Mouse (Mus musculus) heart, embryonic 15.5 days (tissue): ENCODE measurements at regions not wholly inside any gene's neighbourhood (a gene's known extent, or its start where the extent isn't known, plus 50 kb on each side); places are given as distances from the start of the nearest gene placed in this dataset.

Source experiments
- ATAC-seq: fragments of 200-750 bp; cut with Nextera tagmentation; replicated peaks from 2 replicates; pipeline ENCODE4 v1.8.0; 2017; ENCODE audit warnings: low read depth, moderate TSS enrichment; ENCODE audit not compliant: insufficient number of reproducible peaks, insufficient read depth, low FRiP score
- H3K27ac ChIP-seq: fragments of 300-500 bp; sonication (generic); 2 replicates; pipeline ENCODE4 v1.5.1; 2015; ENCODE audit warnings: mild to moderate bottlenecking, inconsistent platforms
- H3K27me3 ChIP-seq: fragments of 300-500 bp; sonication (generic); 2 replicates; pipeline ENCODE4 v1.6.1; 2015; ENCODE audit warnings: inconsistent platforms
- H3K36me3 ChIP-seq: fragments of 300-500 bp; sonication (generic); 2 replicates; pipeline ENCODE4 v1.6.1; 2015; ENCODE audit warnings: mild to moderate bottlenecking, inconsistent platforms
- H3K4me1 ChIP-seq: fragments of 300-500 bp; sonication (generic); replicated peaks from 2 replicates; pipeline ENCODE4 v1.6.1; 2015; ENCODE audit warnings: inconsistent platforms
- H3K4me2 ChIP-seq: fragments of 300-500 bp; sonication (generic); 2 replicates; pipeline ENCODE4 v1.6.1; 2015; ENCODE audit warnings: inconsistent platforms, mild to moderate bottlenecking, moderate library complexity
- H3K4me3 ChIP-seq: fragments of 300-500 bp; sonication (generic); 2 replicates; pipeline ENCODE4 v1.5.1; 2015; ENCODE audit warnings: mild to moderate bottlenecking, inconsistent platforms
- H3K9ac ChIP-seq: fragments of 300-500 bp; sonication (generic); 2 replicates; pipeline ENCODE4 v1.6.1; 2015; ENCODE audit warnings: mild to moderate bottlenecking, inconsistent platforms
- H3K9me3 ChIP-seq: fragments of 300-500 bp; sonication (generic); replicated peaks from 2 replicates; pipeline ENCODE4 v1.6.1; 2016; ENCODE audit warnings: inconsistent platforms
- WGBS: fragments of 180-500 bp; shearing (Covaris S2); methylation state at CpG from one replicate; pipeline ENCODE4 v1.1.7; 2015; ENCODE audit warnings: mixed read lengths; 5-methylcytosine and 5-hydroxymethylcytosine counted together

DNA sequence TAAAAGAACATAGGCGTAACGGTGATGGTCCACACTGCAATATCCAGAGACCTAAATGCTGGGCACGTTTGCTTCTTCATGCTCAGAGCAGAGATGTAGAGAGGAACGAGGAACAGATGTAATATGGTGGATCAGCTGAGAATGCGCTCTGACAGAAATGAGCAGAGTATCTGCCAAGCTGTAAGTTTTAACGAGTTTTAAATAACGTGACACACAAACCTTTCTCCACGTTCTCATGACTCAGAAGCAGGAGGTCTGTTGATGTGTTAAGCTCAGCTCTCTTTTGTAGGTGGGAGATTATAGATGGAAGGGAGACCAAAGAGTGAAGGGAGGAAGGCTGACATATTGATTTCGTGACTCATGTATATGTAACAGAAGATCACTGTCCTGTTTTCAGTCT lies 72.1 kb upstream of the 1700020N01Rik start:
- Histone ChIP-seq H3K36me3 (no peaks in the 10 kb centered on the region), H3K4me1 (no peaks in the 10 kb centered on the region), H3K9ac (no peak overlapping the region), H3K27me3 (no peaks in the 10 kb centered on the region), H3K4me2 (no peak overlapping the region), H3K4me3 (no peak overlapping the region), H3K27ac (no peak overlapping the region), H3K9me3 (no peaks in the 10 kb centered on the region)
- ATAC-seq = no peak
- WGBS = 77% methylated on average over 9 of the region's 9 CpGs

DNA sequence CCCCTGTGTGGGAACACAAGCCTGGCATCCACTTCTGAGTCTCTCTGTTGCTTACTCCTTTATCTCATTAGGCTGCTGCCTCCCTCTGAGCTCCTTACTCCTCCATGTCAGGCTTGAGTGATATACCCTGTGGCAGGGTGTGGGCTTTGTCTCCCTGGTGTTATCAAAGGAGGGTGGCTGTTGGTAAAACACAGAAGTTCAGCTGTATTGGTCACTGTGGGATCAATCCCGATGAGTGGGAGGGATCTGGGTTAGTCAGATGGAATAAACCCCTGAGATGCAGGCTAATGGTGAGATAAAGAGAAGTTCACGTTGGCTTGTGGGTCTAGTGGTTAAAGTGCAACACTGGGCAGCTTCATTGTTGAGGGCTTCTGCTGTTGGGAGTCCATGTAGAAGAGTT lies 67.4 kb upstream of the 1700020N01Rik start:
- ATAC-seq = no peak
- 38% methylated on average over 2 of the region's 2 CpGs for WGBS

DNA sequence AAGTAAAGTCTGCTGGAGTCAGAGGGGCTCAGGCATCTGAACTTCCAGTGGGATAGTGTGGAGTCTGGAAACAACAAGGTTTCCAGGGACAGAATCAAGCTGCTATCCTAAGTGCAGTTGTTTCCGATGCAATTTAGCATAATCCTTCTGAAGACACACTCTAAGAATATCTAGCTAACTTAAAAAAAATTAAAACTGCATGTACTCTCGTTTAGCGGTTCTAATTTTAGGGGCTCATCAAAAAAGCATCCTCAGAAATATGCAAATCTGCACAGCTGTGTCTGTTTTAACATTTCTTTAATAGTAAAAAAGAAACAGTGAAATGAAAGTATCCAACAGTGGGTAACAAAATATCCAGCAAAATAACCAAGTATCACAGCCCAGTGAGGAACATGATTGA lies 64.5 kb upstream of the 1700020N01Rik start:
- Histone ChIP-seq H3K4me1 (no peaks in the 10 kb centered on the region), H3K4me2 (no peak overlapping the region), H3K9me3 (no peaks in the 10 kb centered on the region), H3K9ac (no peak overlapping the region), H3K27ac (no peak overlapping the region), H3K27me3 (no peaks in the 10 kb centered on the region), H3K36me3 (no peaks in the 10 kb centered on the region), H3K4me3 (no peak overlapping the region)
- 84% methylated on average over 3 of the region's 3 CpGs for WGBS
- no peak for ATAC-seq

More for the DNA sequence above, 67.4 kb upstream of the 1700020N01Rik start:
- no peak overlapping the region for H3K4me3 ChIP-seq
- no peak overlapping the region for H3K27ac ChIP-seq
- H3K27me3 ChIP-seq = no peaks in the 10 kb centered on the region
- H3K36me3 ChIP-seq = no peaks in the 10 kb centered on the region
- no peak overlapping the region for H3K4me2 ChIP-seq
- no peaks in the 10 kb centered on the region for H3K4me1 ChIP-seq
- no peaks in the 10 kb centered on the region for H3K9me3 ChIP-seq
- H3K9ac ChIP-seq = no peak overlapping the region

DNA sequence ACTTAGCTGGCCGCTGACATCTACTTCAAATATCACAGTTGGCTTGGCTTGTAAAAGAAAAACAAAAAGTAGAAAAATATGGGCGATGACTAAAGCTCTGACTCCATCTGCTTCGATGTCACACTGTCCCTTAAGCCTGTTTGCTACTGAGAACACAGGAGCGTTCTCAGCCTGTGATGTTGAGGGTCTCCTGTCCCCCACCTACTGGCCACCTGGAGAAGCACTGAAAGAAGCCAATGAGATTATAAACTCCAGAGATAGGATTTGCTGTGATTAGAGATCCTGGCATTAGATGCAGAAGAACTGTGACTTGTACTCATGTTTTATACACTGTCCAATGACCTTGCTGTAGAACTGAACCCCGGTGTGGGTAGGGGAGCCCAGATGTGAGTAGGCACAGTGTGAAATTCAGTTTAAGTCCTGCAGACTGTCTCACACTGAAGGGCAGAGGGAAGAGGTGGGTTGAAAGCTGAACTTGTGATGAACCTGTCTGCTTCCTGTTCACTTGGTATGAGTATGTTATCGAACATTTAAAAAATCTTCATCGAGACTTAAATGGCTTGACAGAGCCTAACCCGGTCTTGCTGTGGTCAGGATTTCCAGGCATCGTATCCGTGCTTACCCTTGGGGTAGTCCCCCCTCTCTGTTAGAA lies 63.7 kb upstream of the 1700020N01Rik start:
- Histone ChIP-seq H3K4me1 (no peaks in the 10 kb centered on the region), H3K9me3 (no peaks in the 10 kb centered on the region), H3K4me2 (no peak overlapping the region), H3K4me3 (no peak overlapping the region), H3K9ac (no peak overlapping the region), H3K36me3 (no peaks in the 10 kb centered on the region), H3K27ac (no peak overlapping the region), H3K27me3 (no peaks in the 10 kb centered on the region)
- 65% methylated on average over 10 of the region's 10 CpGs for WGBS
- no peak for ATAC-seq

DNA sequence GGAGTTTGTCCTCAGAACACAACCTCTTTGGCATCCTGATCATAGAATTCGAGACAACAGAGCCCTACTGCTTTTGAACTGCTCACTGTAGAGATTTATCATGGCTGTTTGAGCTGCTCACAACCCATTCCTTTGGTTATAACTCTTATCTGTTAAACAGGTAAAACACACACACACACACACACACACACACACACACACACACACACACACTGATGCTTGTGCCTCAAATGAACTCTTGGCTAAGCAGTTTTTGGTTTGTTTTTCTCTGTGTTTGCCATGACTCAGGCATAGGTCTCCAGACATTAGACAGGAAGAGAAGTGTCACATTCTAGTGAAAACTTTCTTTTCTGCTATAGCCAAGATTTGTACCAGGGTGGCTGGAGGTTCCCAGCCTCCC lies 60.8 kb upstream of the 1700020N01Rik start:
- 63% methylated on average over 1 of the region's 1 CpGs for WGBS
- ATAC-seq = no peak
- Histone ChIP-seq H3K4me2 (no peak overlapping the region), H3K9ac (no peak overlapping the region), H3K9me3 (no peaks in the 10 kb centered on the region), H3K27me3 (no peaks in the 10 kb centered on the region), H3K36me3 (no peaks in the 10 kb centered on the region), H3K4me3 (no peak overlapping the region), H3K27ac (no peak overlapping the region), H3K4me1 (no peaks in the 10 kb centered on the region)

DNA sequence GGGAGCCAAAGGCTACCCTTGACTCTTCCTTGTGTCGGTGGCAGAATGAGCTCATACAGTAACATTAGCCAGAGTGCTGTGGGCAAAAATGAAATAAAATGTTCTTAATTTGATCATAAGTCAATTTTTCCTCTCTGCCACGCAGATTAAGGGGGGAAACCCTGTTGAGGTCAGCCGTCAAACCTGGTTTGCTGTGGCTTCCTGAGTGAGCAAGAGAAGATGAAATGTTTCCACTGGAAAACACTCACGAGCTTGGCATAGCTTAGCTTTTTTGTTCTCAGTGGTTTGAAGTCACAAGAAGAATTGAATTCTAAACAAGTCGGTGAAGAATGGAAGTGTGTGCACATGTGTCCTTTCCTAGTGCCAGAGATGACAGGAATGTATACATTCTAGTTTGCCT lies 57.3 kb upstream of the 1700020N01Rik start:
- Histone ChIP-seq H3K4me2 (no peak overlapping the region), H3K4me1 (no peaks in the 10 kb centered on the region), H3K9me3 (no peaks in the 10 kb centered on the region), H3K9ac (no peak overlapping the region), H3K36me3 (no peaks in the 10 kb centered on the region), H3K4me3 (no peak overlapping the region), H3K27me3 (no peaks in the 10 kb centered on the region), H3K27ac (no peak overlapping the region)
- WGBS = 64% methylated on average over 5 of the region's 5 CpGs
- ATAC-seq = no peak

DNA sequence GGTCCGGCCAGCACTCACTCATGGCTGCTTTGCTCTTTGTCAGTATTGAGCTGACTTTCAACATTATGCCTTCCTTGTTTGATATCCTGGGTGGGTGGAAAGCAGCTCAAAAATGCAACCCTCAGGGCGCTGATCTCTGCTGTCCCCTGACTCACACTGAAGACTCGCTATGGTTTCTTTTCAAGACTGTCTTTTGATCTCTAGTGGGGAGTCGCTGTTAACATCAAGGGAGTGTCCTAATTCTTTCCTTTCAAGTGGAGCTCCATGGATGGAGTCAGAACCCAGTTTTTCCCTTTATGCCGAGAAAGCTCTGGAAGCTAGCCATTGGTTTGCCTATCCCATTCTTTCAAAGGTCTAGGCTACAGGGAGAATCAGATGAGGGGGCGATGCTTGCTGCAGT lies 54.5 kb upstream of the 1700020N01Rik start:
- H3K4me1 ChIP-seq = no peaks in the 10 kb centered on the region
- 78% methylated on average over 6 of the region's 6 CpGs for WGBS
- no peak overlapping the region for H3K4me2 ChIP-seq
- no peak for ATAC-seq
- H3K36me3 ChIP-seq = no peaks in the 10 kb centered on the region
- no peak overlapping the region for H3K9ac ChIP-seq
- no peaks in the 10 kb centered on the region for H3K27me3 ChIP-seq
- H3K27ac ChIP-seq = no peak overlapping the region
- H3K9me3 ChIP-seq = no peaks in the 10 kb centered on the region
- H3K4me3 ChIP-seq = no peak overlapping the region
